Mouse (Mus musculus): ENCODE measurements around the gene Paqr6. TPM values are rescaled to one million over a fixed set of nuclear protein-coding genes. Genes with fewer than 3 reads are reported as not detected.

The Paqr6 gene
- polyA plus RNA-seq, 1 experiment from 2014 or later, result 19.9 TPM

DNA sequence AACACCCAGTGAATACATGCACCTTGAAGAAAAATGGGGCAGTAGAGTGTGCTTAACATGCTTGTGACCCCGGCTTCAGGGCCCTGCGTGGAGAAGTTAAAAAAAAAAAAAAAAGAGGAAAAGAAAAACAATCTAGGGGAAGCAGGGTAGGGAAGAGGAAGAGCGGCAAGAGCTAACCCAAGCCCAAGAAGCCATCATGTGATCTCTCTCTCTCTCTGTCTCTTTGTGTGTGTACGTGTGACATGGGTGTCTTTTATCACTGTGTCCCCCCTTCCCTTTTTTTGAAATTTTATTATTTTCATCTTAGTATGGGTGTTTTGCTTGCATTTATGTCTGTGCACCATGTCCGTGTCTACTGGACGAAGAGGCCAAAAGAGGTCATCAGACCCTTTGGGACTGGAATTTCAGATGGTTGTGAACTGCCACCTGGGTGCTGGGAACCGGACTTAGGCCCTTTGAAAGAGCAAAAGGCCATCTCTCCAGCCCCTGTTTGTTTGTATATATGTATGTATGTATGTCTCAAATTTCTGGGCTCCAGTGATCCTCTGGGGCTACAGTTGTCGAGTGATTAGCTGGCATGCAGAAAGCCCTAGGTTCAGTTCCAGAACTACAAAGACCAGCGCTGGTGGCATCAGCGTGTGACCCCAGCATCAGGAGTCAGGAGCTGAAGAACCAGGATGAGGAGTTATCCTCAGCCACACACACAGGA is 39.3 kb downstream of the Paqr6 start:
- no peak overlapping the region for H3K9ac ChIP-seq (ENCODE audit: low read length)
- no peak overlapping the region for H3K4me3 ChIP-seq (replicated peaks; ENCODE audit: low read length)
- H3K27ac ChIP-seq (ENCODE audit: low read length), result no peak overlapping the region
- no peaks in the 10 kb centered on the region for H3K27me3 ChIP-seq (ENCODE audit: control insufficient read depth, insufficient read depth, low read length)
- 89% methylated on average over 10 of the region's 10 CpGs for WGBS
- H3K4me2 ChIP-seq (ENCODE audit: low read depth, low read length), result no peak overlapping the region
- ATAC-seq (ENCODE audit: insufficient read depth, low FRiP score), result no peak
- H3K4me1 ChIP-seq (ENCODE audit: control insufficient read depth, insufficient read depth, low read length), result peaks cover 13% of the 10 kb centered on the region
- no peaks in the 10 kb centered on the region for H3K9me3 ChIP-seq (replicated peaks; ENCODE audit: control insufficient read depth, low read length)
- no peaks in the 10 kb centered on the region for H3K36me3 ChIP-seq (ENCODE audit: control insufficient read depth, insufficient read depth, low read length)

DNA sequence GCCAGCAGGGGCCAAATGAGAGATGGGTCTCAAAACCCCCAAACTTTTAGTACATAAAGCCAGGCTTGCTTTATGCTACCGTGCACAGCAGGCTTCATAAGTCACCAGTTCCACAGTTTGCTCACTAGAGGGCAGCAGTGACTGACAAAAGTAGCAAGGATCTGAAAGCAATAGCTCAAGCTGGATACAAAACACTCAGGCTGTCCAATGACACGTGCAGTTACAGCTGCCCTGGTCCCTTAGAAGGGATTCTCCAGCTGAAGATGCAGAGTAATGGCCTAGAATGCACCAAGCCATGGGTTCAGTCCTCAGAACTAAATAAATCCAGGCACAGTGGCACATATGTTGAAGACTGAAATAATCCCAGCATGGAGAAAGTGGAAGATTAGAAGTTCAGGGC is 42.7 kb downstream of the Paqr6 start:
- Histone ChIP-seq H3K27me3 (ENCODE audit: control insufficient read depth, insufficient read depth, low read length) (no peaks in the 10 kb centered on the region), H3K36me3 (ENCODE audit: control insufficient read depth, insufficient read depth, low read length) (no peaks in the 10 kb centered on the region), H3K4me3 (replicated peaks; ENCODE audit: low read length) (no peak overlapping the region), H3K4me2 (ENCODE audit: low read depth, low read length) (no peak overlapping the region), H3K9ac (ENCODE audit: low read length) (no peak overlapping the region), H3K4me1 (ENCODE audit: control insufficient read depth, insufficient read depth, low read length) (peaks cover 30% of the 10 kb centered on the region), H3K27ac (ENCODE audit: low read length) (no peak overlapping the region), H3K9me3 (replicated peaks; ENCODE audit: control insufficient read depth, low read length) (no peaks in the 10 kb centered on the region)
- no peak for ATAC-seq (ENCODE audit: insufficient read depth, low FRiP score)
- WGBS, result 2% methylated on average over 2 of the region's 2 CpGs

DNA sequence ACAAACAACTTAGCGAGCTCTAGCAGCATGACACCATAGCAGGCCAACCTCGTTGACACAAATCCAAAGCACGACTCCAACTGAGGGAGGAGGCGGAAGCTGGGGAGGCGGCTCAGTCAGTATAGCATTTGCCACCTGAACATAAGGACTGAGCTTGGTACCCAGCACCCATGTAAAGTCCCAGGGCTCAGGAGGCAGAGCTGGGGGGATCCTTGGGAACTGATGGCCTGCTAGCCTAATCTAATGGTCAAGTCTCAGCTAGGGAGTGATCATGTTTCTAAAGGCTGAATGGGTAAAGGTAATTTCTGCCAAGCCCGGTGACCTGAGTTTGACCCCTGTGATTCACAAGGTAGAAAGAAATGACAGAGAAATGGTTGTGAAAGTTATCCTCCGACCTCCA is 43.1 kb downstream of the Paqr6 start:
- H3K36me3 ChIP-seq (ENCODE audit: control insufficient read depth, insufficient read depth, low read length), result no peaks in the 10 kb centered on the region
- no peaks in the 10 kb centered on the region for H3K9me3 ChIP-seq (replicated peaks; ENCODE audit: control insufficient read depth, low read length)
- no peak overlapping the region for H3K9ac ChIP-seq (ENCODE audit: low read length)
- peaks cover 30% of the 10 kb centered on the region for H3K4me1 ChIP-seq (ENCODE audit: control insufficient read depth, insufficient read depth, low read length)
- H3K4me2 ChIP-seq (ENCODE audit: low read depth, low read length), result no peak overlapping the region
- no peaks in the 10 kb centered on the region for H3K27me3 ChIP-seq (ENCODE audit: control insufficient read depth, insufficient read depth, low read length)
- 42% methylated on average over 7 of the region's 7 CpGs for WGBS
- no peak for ATAC-seq (ENCODE audit: insufficient read depth, low FRiP score)
- no peak overlapping the region for H3K27ac ChIP-seq (ENCODE audit: low read length)
- no peak overlapping the region for H3K4me3 ChIP-seq (replicated peaks; ENCODE audit: low read length)

DNA sequence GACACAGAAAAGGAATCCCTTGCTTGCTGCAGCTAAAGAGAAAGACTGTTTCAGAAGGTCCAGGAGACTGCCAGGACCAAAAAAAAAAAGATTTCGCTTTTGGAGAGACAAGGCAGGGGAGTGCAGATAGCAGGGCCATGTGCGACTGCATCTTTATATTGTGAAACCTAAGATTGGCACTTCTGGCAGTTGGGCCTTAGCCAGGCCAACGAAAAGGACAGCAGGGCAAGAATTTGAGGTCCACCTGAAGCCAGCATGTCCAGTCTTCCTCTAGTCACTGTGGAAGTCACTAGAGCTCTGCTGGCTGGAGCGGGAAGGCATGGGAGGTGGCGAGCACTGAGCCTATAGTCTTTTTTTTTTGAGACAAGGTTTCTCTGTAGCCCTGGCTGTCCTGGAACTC is 44.6 kb downstream of the Paqr6 start:
- H3K36me3 ChIP-seq (ENCODE audit: control insufficient read depth, insufficient read depth, low read length), result no peaks in the 10 kb centered on the region
- peak overlapping the region; percentile 88 for H3K4me2 ChIP-seq (ENCODE audit: low read depth, low read length)
- peak overlapping the region; percentile 89 for H3K9ac ChIP-seq (ENCODE audit: low read length)
- H3K4me1 ChIP-seq (ENCODE audit: control insufficient read depth, insufficient read depth, low read length), result peaks cover 30% of the 10 kb centered on the region
- no peak overlapping the region for H3K27ac ChIP-seq (ENCODE audit: low read length)
- H3K9me3 ChIP-seq (replicated peaks; ENCODE audit: control insufficient read depth, low read length), result no peaks in the 10 kb centered on the region
- H3K27me3 ChIP-seq (ENCODE audit: control insufficient read depth, insufficient read depth, low read length), result no peaks in the 10 kb centered on the region
- no peak for ATAC-seq (ENCODE audit: insufficient read depth, low FRiP score)
- H3K4me3 ChIP-seq (replicated peaks; ENCODE audit: low read length), result peak overlapping the region; percentile 80
- WGBS, result 49% methylated on average over 5 of the region's 5 CpGs

DNA sequence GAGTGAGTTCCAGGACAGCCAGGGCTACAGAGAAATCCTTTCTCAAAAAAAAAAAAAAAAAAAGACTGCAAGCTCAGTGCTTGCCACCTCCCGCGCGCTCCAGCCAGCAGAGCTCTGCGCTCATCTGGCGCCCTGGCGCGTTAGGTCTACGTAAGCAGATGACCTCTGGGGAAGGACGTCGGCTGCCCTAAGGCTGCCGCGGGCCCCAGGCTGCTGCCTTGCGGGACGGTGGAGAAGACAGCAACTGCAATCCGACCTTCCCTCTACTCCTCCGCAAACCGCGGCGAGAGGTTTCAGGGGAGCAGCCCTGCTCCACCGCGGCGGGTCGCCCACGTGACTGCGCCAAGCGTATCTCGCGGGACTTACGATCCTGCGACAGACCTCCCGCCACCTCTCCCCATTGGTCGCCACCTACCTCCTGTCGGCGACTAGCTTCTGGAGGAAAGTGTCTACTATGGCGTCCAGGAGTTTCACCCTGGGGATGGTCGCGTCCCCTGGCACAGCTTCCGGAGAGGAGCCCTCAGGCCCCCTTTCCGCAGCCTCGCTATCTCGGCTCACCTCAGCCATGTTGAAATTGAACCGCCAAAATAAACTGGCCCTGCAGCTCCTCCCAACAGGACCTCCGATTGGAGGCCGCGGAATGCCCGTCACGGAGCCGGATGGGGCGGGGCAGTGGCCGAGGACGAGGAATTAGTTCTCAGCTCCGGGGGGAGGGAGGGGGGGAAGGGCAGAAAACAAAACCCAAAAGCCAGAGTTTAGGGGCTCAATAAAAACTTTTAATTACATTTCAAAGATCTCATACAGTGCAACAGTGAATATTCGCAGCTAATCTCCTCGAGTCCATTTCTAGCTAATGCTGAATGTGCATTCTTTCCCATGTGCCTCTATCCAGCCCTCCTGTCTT is 45.6 kb downstream of the Paqr6 start, which contains the start of gene Pmf1:
Gene Pmf1, minus strand, starts transcription at position 591 of the 904 bp plus-strand sequence.
- Histone ChIP-seq H3K9me3 (replicated peaks; ENCODE audit: control insufficient read depth, low read length) (no peaks in the 10 kb centered on the region), H3K4me1 (ENCODE audit: control insufficient read depth, insufficient read depth, low read length) (peaks cover 30% of the 10 kb centered on the region), H3K27ac (ENCODE audit: low read length) (peak within 1 kb of the TSS; percentile 94)

DNA sequence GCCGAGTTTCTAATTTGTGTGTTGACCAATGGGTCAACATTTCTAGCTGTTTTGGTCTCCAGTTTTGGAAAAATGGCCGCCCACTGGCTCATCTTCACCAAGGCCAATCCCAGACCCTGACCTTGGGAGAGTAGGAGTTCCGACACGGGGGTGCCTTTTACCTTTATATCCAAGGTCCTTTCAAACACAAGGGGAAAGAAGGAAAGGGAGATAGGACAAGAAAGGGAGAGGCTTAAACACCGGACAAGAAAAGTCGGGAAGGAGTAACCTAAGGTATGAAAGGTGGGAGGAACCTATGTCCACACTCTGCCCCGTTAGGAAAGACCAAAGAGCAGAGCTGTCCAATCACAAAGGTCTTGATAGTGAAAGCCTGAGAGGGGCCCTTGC is 46.3 kb downstream of the Paqr6 start:
- no peak for ATAC-seq (ENCODE audit: insufficient read depth, low FRiP score)

More for the DNA sequence above, 45.6 kb downstream of the Paqr6 start, which contains the start of gene Pmf1:
- H3K4me3 ChIP-seq (replicated peaks; ENCODE audit: low read length), result peak within 1 kb of the TSS; percentile 80
- H3K36me3 ChIP-seq (ENCODE audit: control insufficient read depth, insufficient read depth, low read length), result no peaks in the 10 kb centered on the region
- no peaks in the 10 kb centered on the region for H3K27me3 ChIP-seq (ENCODE audit: control insufficient read depth, insufficient read depth, low read length)
- ATAC-seq (ENCODE audit: insufficient read depth, low FRiP score), result peak; percentile 92
- under 1% methylated on average over 54 of the region's 54 CpGs for WGBS
- H3K9ac ChIP-seq (ENCODE audit: low read length), result peak within 1 kb of the TSS; percentile 89
- H3K4me2 ChIP-seq (ENCODE audit: low read depth, low read length), result peak within 1 kb of the TSS; percentile 88

DNA sequence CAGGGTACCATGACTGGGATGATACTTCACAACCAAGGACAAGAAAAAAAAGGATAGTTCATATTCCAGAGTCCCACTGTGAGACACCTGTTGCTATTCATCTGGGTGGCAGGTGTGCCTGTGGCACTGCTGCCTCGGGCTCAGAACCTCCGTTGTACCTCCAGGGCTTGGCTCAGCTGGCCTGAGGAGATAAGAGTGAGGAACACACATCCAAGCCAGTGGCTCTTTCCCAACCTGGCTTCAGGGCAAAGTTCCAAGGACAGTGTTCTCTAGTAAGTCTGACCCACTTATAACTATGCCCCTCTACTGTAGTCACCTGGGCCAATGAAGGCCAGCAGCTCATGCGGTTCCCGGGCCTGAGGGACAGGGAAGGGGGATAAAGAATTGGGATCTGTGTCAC is 47.3 kb downstream of the Paqr6 start:
- H3K4me3 ChIP-seq (replicated peaks; ENCODE audit: low read length), result no peak overlapping the region
- no peak for ATAC-seq (ENCODE audit: insufficient read depth, low FRiP score)

More for the DNA sequence above, 46.3 kb downstream of the Paqr6 start:
- peak overlapping the region; percentile 80 for H3K4me3 ChIP-seq (replicated peaks; ENCODE audit: low read length)
- no peaks in the 10 kb centered on the region for H3K36me3 ChIP-seq (ENCODE audit: control insufficient read depth, insufficient read depth, low read length)
- H3K4me1 ChIP-seq (ENCODE audit: control insufficient read depth, insufficient read depth, low read length), result peaks cover 30% of the 10 kb centered on the region
- peak overlapping the region; percentile 94 for H3K27ac ChIP-seq (ENCODE audit: low read length)
- H3K4me2 ChIP-seq (ENCODE audit: low read depth, low read length), result peak overlapping the region; percentile 88
- H3K9ac ChIP-seq (ENCODE audit: low read length), result peak overlapping the region; percentile 89
- no peaks in the 10 kb centered on the region for H3K27me3 ChIP-seq (ENCODE audit: control insufficient read depth, insufficient read depth, low read length)
- WGBS, result 20% methylated on average over 7 of the region's 7 CpGs
- H3K9me3 ChIP-seq (replicated peaks; ENCODE audit: control insufficient read depth, low read length), result no peaks in the 10 kb centered on the region

DNA sequence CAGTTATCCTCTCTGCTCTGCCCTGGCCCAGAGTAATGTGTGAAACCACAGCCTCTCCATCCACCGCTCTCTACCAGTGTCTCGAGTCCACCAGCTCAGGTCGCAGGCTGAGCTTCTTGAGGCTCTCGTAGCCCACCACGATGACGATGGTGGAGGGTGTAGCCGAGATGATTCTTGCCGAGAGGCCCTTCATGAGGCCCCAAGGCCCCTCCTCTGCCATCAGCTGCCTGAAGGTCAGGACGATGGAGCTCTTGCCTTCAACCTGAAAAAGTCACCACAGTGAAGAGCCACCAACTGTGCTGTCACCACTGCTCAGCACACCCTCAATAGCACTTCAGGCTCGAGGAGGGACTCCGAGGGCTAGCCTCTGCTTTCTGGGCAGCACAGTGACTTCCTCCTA is 48.3 kb downstream of the Paqr6 start:
- WGBS, result 83% methylated on average over 11 of the region's 11 CpGs
- Histone ChIP-seq H3K36me3 (ENCODE audit: control insufficient read depth, insufficient read depth, low read length) (0 out of 2 replicates have a peak, but pooled peaks cover 3% of the 10 kb centered on the region), H3K27ac (ENCODE audit: low read length) (no peak overlapping the region), H3K4me1 (ENCODE audit: control insufficient read depth, insufficient read depth, low read length) (peaks cover 22% of the 10 kb centered on the region), H3K9me3 (replicated peaks; ENCODE audit: control insufficient read depth, low read length) (no peaks in the 10 kb centered on the region), H3K9ac (ENCODE audit: low read length) (no peak overlapping the region), H3K4me3 (replicated peaks; ENCODE audit: low read length) (no peak overlapping the region), H3K4me2 (ENCODE audit: low read depth, low read length) (no peak overlapping the region), H3K27me3 (ENCODE audit: control insufficient read depth, insufficient read depth, low read length) (no peaks in the 10 kb centered on the region)
- ATAC-seq (ENCODE audit: insufficient read depth, low FRiP score), result no peak

More for the DNA sequence above, 47.3 kb downstream of the Paqr6 start:
- no peaks in the 10 kb centered on the region for H3K27me3 ChIP-seq (ENCODE audit: control insufficient read depth, insufficient read depth, low read length)
- H3K36me3 ChIP-seq (ENCODE audit: control insufficient read depth, insufficient read depth, low read length), result 0 out of 2 replicates have a peak, but pooled peaks cover 3% of the 10 kb centered on the region
- H3K9ac ChIP-seq (ENCODE audit: low read length), result no peak overlapping the region
- H3K9me3 ChIP-seq (replicated peaks; ENCODE audit: control insufficient read depth, low read length), result no peaks in the 10 kb centered on the region
- no peak overlapping the region for H3K27ac ChIP-seq (ENCODE audit: low read length)
- H3K4me2 ChIP-seq (ENCODE audit: low read depth, low read length), result no peak overlapping the region
- WGBS, result 87% methylated on average over 4 of the region's 4 CpGs
- peaks cover 30% of the 10 kb centered on the region for H3K4me1 ChIP-seq (ENCODE audit: control insufficient read depth, insufficient read depth, low read length)

DNA sequence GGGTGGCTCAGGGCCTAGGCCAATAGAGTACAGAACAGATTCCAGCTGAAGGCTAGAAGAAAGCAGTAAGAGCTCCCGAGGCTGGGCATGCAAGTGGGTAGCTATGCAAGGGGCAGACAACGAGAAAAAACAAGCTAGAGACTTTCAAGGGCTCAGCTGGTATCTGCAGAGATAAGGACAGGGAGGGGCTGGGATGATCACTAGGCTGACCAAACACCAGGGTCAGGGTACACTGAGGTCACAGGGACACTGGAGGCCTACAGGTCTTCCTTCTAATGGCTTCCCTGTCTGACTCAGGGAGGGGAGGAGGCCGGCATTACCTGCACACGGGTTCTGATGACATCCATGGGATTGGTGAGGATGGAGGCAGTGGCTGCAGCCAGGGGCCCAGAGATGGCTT is 51.3 kb downstream of the Paqr6 start:
- peaks cover 12% of the 10 kb centered on the region; the same call in 1 of the 2 replicates for H3K36me3 ChIP-seq (ENCODE audit: control insufficient read depth, insufficient read depth, low read length)
- no peaks in the 10 kb centered on the region for H3K9me3 ChIP-seq (replicated peaks; ENCODE audit: control insufficient read depth, low read length)
- peaks cover 4% of the 10 kb centered on the region for H3K4me1 ChIP-seq (ENCODE audit: control insufficient read depth, insufficient read depth, low read length)
- ATAC-seq (ENCODE audit: insufficient read depth, low FRiP score), result no peak
- WGBS, result 58% methylated on average over 4 of the region's 4 CpGs
- H3K27ac ChIP-seq (ENCODE audit: low read length), result no peak overlapping the region
- H3K9ac ChIP-seq (ENCODE audit: low read length), result peak overlapping the region; percentile 43; the same call in 1 of the 2 replicates
- no peaks in the 10 kb centered on the region for H3K27me3 ChIP-seq (ENCODE audit: control insufficient read depth, insufficient read depth, low read length)
- H3K4me2 ChIP-seq (ENCODE audit: low read depth, low read length), result no peak overlapping the region
- H3K4me3 ChIP-seq (replicated peaks; ENCODE audit: low read length), result no peak overlapping the region

Measured in stomach, embryonic 16.5 days (tissue).